Mouse (Mus musculus) heart, adult 8-10 months (tissue): ENCODE data around the gene Clip4. TPM values are rescaled to one million over a fixed set of nuclear protein-coding genes. Genes with fewer than 3 reads are reported as not detected.

Experiments
- DNase-seq: peaks from one replicate; pipeline ENCODE4 v3.0.0; 2022; ENCODE audit warnings: low spot score
- total RNA-seq, 4 experiments: library from RNA; stranded (reverse); gene quantifications; 2 replicates each; pipeline ENCODE4 v1.2.4; 2022

Gene Clip4
- total RNA-seq, 4 experiments from 2014 or later, result 268 to 296 (median 280) TPM

GRCm38 (mm10) chr17:71872976-71873375 lies 104.7 kb downstream of the Clip4 start:
- DNase-seq, result no peak

DNA sequence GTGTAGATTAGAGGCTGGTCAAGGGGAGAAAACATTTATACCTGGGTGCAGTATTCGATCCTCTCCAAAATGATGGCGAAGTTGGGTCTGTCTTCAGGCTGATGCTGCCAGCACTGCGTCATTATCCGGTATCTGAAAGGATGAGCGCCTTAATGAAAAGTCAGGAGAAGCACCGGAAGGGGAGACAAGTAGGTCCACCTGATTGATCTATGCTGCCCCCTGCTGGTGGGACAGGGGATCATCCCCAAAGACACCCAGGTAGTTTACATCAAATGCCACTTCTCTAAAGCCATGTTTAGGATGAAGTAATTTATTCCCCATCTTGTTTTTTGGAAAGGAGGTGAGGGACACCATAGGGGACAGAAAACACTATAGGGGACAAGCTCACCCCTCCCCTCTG lies 105.8 kb downstream of the Clip4 start:
- DNase-seq, result peak; percentile 22

DNA sequence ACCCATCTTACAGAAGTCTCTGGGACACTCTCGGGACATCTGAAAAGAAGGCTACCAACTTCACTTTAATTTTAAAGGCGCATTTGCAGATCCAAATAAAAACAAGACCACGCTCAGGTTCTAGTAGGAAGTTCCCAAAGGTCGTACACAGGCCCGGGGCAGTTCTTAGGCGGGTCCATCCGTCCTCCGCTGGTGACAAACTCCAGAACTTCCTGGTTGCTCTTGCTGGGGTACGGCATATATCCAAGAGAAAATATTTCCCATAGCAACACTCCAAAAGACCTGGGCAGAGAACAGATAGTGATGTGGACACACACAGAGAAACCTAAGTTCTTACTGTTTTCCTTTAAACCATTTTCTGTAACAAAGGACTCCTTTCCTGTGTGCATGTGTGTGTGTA lies 106.5 kb downstream of the Clip4 start:
- no peak for DNase-seq

GRCm38 (mm10) chr17:71875492-71875891 lies 107.2 kb downstream of the Clip4 start:
- DNase-seq, result no peak

GRCm38 (mm10) chr17:71881369-71881768 lies 113.1 kb downstream of the Clip4 start:
- no peak for DNase-seq

- DNase-seq, result peak; percentile 1
These were observed 140.8 kb downstream of the Clip4 start for GRCm38 (mm10) chr17:71909107-71909506.

DNA sequence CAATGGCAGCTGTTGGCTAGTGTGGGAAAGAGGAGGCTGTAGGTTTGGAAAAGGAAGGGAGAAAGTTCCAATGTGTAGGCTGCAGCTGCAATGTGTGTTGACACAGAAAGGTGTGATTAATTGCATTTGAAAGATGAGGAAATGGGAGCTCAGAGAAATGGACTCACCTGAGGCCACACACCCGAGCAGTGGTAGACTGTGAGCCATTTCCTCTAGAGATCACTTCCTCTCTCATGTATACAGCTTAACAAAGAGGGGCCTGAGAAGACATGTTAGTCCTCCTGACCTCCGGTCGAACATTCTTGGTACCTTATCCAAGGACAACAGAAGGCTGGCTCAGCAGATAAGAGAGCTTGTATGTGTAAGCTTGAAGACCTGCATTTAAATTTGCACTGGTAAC lies 144.9 kb downstream of the Clip4 start:
- DNase-seq, result no peak

Other genes starting within 250 kb of the Clip4 start
- gene Ndc80, start 241.6 kb upstream of the Clip4 start, total RNA-seq, result under 1 TPM in 3 of 4 experiments, not detected in 1; 0.31 to 0.78 (median 0.33) TPM
- gene Spdya, start 216.4 kb upstream of the Clip4 start, total RNA-seq, result under 1 TPM in 3 of 4 experiments, not detected in 1; 0.16 to 0.25 (median 0.19) TPM
- 10 to 100 TPM; 20.8 to 25.3 (median 21.5) TPM for gene Wdr43, start 152.6 kb upstream of the Clip4 start, total RNA-seq
- gene Togaram2, start 95.2 kb upstream of the Clip4 start, total RNA-seq, result 1 to 10 TPM; 5.4 to 6.7 (median 5.6) TPM
- gene Pcare, start 15.6 kb upstream of the Clip4 start, total RNA-seq, result 1 to 10 TPM in 1 of 4 experiments, under 1 TPM in 3; 0.34 to 1.2 (median 0.61) TPM